Mouse (Mus musculus): ENCODE measurements around the gene Cfap97d2.

- TF ChIP-seq CTCF (IDR thresholded peaks at IDR 0.05; ENCODE audit: low read depth, low read length) (no peak), GATA1 (IDR thresholded peaks at IDR 0.05; ENCODE audit: borderline replicate concordance, low read length) (no peak), GATA2 (IDR thresholded peaks at IDR 0.05; ENCODE audit: borderline replicate concordance, low read depth, low read length) (no peak), TAL1 (conservative IDR thresholded peaks at IDR 0.05; ENCODE audit: low read depth, low read length) (no peak), POLR2AphosphoS5 (IDR thresholded peaks at IDR 0.05; ENCODE audit: insufficient replicate concordance, low read depth, low read length) (no peak)
Observed at GRCm38 (mm10) chr8:13789606-13790005, 83.9 kb downstream of the Cfap97d2 start.

All from G1E (cell line).